Mouse (Mus musculus) embryonic facial prominence, embryonic 11.5 days (tissue): ENCODE measurements at regions not wholly inside any gene's neighbourhood (a gene's known extent, or its start where the extent isn't known, plus 50 kb on each side); places are given as distances from the start of the nearest gene placed in this dataset.

Experiments used
- ATAC-seq: fragments of 200-750 bp; cut with Nextera tagmentation; replicated peaks from 2 replicates; pipeline ENCODE4 v1.8.0; 2017; ENCODE audit warnings: low read depth; ENCODE audit not compliant: insufficient number of reproducible peaks, low FRiP score, low TSS enrichment
- DNase-seq: peaks from one replicate; pipeline ENCODE4 v3.0.0-alpha.2; 2015; ENCODE audit warnings: low spot score
- H3K27ac ChIP-seq: fragments of 300-500 bp; sonication (generic); replicated peaks from 2 replicates; pipeline ENCODE4 v1.5.1; 2014; ENCODE audit warnings: mild to moderate bottlenecking, low read depth, low read length, control low read depth
- H3K27me3 ChIP-seq: fragments of 300-500 bp; sonication (generic); 2 replicates; pipeline ENCODE4 v1.6.1; 2014; ENCODE audit warnings: mild to moderate bottlenecking, low read length, moderate library complexity, mixed read lengths; ENCODE audit not compliant: control insufficient read depth, insufficient read depth
- H3K36me3 ChIP-seq: fragments of 300-500 bp; sonication (generic); replicated peaks from 2 replicates; pipeline ENCODE4 v1.6.1; 2014; ENCODE audit warnings: low read depth, mild to moderate bottlenecking, low read length, moderate library complexity, mixed read lengths; ENCODE audit not compliant: control insufficient read depth, insufficient read depth
- H3K4me1 ChIP-seq: fragments of 300-500 bp; sonication (generic); 2 replicates; pipeline ENCODE4 v1.6.1; 2014; ENCODE audit warnings: low read length, mixed read lengths; ENCODE audit not compliant: control insufficient read depth, insufficient read depth
- H3K4me2 ChIP-seq: fragments of 300-500 bp; sonication (generic); 2 replicates; pipeline ENCODE4 v1.6.1; 2014; ENCODE audit warnings: low read depth, mild to moderate bottlenecking, control low read depth, low read length, moderate library complexity
- H3K4me3 ChIP-seq: fragments of 300-500 bp; sonication (generic); 2 replicates; pipeline ENCODE4 v1.5.1; 2014; ENCODE audit warnings: low read depth, low read length, control low read depth
- H3K9ac ChIP-seq: fragments of 300-500 bp; sonication (generic); replicated peaks from 2 replicates; pipeline ENCODE4 v1.6.1; 2014; ENCODE audit warnings: mild to moderate bottlenecking, control low read depth, low read length
- H3K9me3 ChIP-seq: fragments of 300-500 bp; sonication (generic); replicated peaks from 2 replicates; pipeline ENCODE4 v1.6.1; 2016; ENCODE audit warnings: mild to moderate bottlenecking, low read length, inconsistent platforms, mixed read lengths; ENCODE audit not compliant: control insufficient read depth
- WGBS: fragments of 180-500 bp; shearing (Covaris S2); extraction: QIAGEN DNeasy Blood & Tissue Kit; methylation state at CpG from one replicate; pipeline ENCODE4 v1.1.7; 2014; 5-methylcytosine and 5-hydroxymethylcytosine counted together

GRCm38 (mm10) chr9:120695966-120696365 is 124.7 kb downstream of the Rpl14 start:
- H3K9me3 ChIP-seq, result no peaks in the 10 kb centered on the region
- H3K9ac ChIP-seq, result no peak overlapping the region
- no peak overlapping the region for H3K4me3 ChIP-seq
- no peak for ATAC-seq
- DNase-seq, result no peak
- WGBS, result 86% methylated on average over 10 of the region's 10 CpGs
- H3K36me3 ChIP-seq, result no peaks in the 10 kb centered on the region
- peaks cover 4% of the 10 kb centered on the region for H3K4me1 ChIP-seq
- H3K4me2 ChIP-seq, result no peak overlapping the region
- no peaks in the 10 kb centered on the region for H3K27me3 ChIP-seq
- no peak overlapping the region for H3K27ac ChIP-seq

GRCm38 (mm10) chr9:120697749-120698148 is 126.5 kb downstream of the Rpl14 start:
- Histone ChIP-seq H3K4me2 (no peak overlapping the region), H3K27me3 (no peaks in the 10 kb centered on the region), H3K4me3 (no peak overlapping the region), H3K36me3 (no peaks in the 10 kb centered on the region), H3K4me1 (no peaks in the 10 kb centered on the region), H3K27ac (no peak overlapping the region), H3K9ac (no peak overlapping the region), H3K9me3 (no peaks in the 10 kb centered on the region)
- WGBS, result 82% methylated on average over 7 of the region's 7 CpGs
- no peak for DNase-seq
- no peak for ATAC-seq

GRCm38 (mm10) chr9:120699781-120700180 is 128.5 kb downstream of the Rpl14 start:
- no peak overlapping the region for H3K27ac ChIP-seq
- no peak overlapping the region for H3K9ac ChIP-seq
- H3K4me2 ChIP-seq, result no peak overlapping the region
- DNase-seq, result no peak
- H3K9me3 ChIP-seq, result no peaks in the 10 kb centered on the region
- H3K4me1 ChIP-seq, result no peaks in the 10 kb centered on the region
- H3K36me3 ChIP-seq, result no peaks in the 10 kb centered on the region
- ATAC-seq, result no peak
- WGBS, result 87% methylated on average over 5 of the region's 5 CpGs
- no peaks in the 10 kb centered on the region for H3K27me3 ChIP-seq
- no peak overlapping the region for H3K4me3 ChIP-seq

- H3K27ac ChIP-seq, result no peak overlapping the region
- ATAC-seq (no peak), DNase-seq (no peak)
- H3K9me3 ChIP-seq, result no peaks in the 10 kb centered on the region
- no peaks in the 10 kb centered on the region for H3K36me3 ChIP-seq
- H3K27me3 ChIP-seq, result no peaks in the 10 kb centered on the region
- H3K4me3 ChIP-seq, result no peak overlapping the region
- no peaks in the 10 kb centered on the region for H3K4me1 ChIP-seq
- H3K9ac ChIP-seq, result no peak overlapping the region
- no peak overlapping the region for H3K4me2 ChIP-seq
- WGBS, result 68% methylated on average over 7 of the region's 7 CpGs
Measured at GRCm38 (mm10) chr9:120702836-120703235, 131.6 kb downstream of the Rpl14 start.

- no peak overlapping the region for H3K27ac ChIP-seq
Measured at GRCm38 (mm10) chr9:120703291-120703930, 132.2 kb downstream of the Rpl14 start.

GRCm38 (mm10) chr9:120706562-120707198 is 135.4 kb downstream of the Rpl14 start:
- Histone ChIP-seq H3K4me3 (no peak overlapping the region), H3K36me3 (no peaks in the 10 kb centered on the region), H3K9me3 (no peaks in the 10 kb centered on the region), H3K4me2 (no peak overlapping the region), H3K27ac (no peak overlapping the region), H3K4me1 (no peaks in the 10 kb centered on the region), H3K27me3 (no peaks in the 10 kb centered on the region), H3K9ac (no peak overlapping the region)
- DNase-seq, result no peak
- ATAC-seq, result no peak
- WGBS, result 56% methylated on average over 9 of the region's 9 CpGs

More at GRCm38 (mm10) chr9:120703291-120703930, 132.2 kb downstream of the Rpl14 start:
- 71% methylated on average over 10 of the region's 10 CpGs for WGBS
- H3K4me1 ChIP-seq, result no peaks in the 10 kb centered on the region
- ATAC-seq (no peak), DNase-seq (no peak)
- no peak overlapping the region for H3K9ac ChIP-seq
- H3K36me3 ChIP-seq, result no peaks in the 10 kb centered on the region
- H3K4me3 ChIP-seq, result no peak overlapping the region
- no peak overlapping the region for H3K4me2 ChIP-seq
- no peaks in the 10 kb centered on the region for H3K9me3 ChIP-seq
- no peaks in the 10 kb centered on the region for H3K27me3 ChIP-seq

GRCm38 (mm10) chr9:120708507-120708906 is 137.3 kb downstream of the Rpl14 start:
- Histone ChIP-seq H3K9me3 (no peaks in the 10 kb centered on the region), H3K9ac (peak overlapping the region; percentile 40), H3K36me3 (no peaks in the 10 kb centered on the region), H3K4me1 (no peaks in the 10 kb centered on the region), H3K4me3 (no peak overlapping the region), H3K4me2 (no peak overlapping the region), H3K27me3 (no peaks in the 10 kb centered on the region), H3K27ac (no peak overlapping the region)
- WGBS, result 12% methylated on average over 11 of the region's 11 CpGs
- 0 out of 2 replicates have a peak, but pooled peaks have one; percentile 65 for ATAC-seq
- DNase-seq, result peak; percentile 40

GRCm38 (mm10) chr9:120709146-120709655 is 138.0 kb downstream of the Rpl14 start:
- 63% methylated on average over 10 of the region's 10 CpGs for WGBS
- Histone ChIP-seq H3K36me3 (no peaks in the 10 kb centered on the region), H3K27me3 (no peaks in the 10 kb centered on the region), H3K27ac (no peak overlapping the region), H3K9ac (0 out of 2 replicates have a peak overlapping the region, but pooled peaks have one; percentile 0), H3K9me3 (no peaks in the 10 kb centered on the region), H3K4me2 (no peak overlapping the region), H3K4me3 (no peak overlapping the region), H3K4me1 (no peaks in the 10 kb centered on the region)
- no peak for DNase-seq
- ATAC-seq, result no peak
